ENCODE assay signal across 8 mouse cellular contexts in genomic region chr5:92112175-92112574, GRCm38 (mm10). TPM values are rescaled to one million over a fixed set of nuclear protein-coding genes. Genes with fewer than 3 reads are reported as not detected.
DNase-seq lines count a peak whose midpoint lies in the region; ATAC-seq lines count a peak whose summit lies in the region.

No protein-coding gene starts in this region.

- no peaks in the 10 kb centered on the region for H3K27me3 ChIP-seq in heart, embryonic 15.5 days
- peaks cover 18% of the 10 kb centered on the region; the same call in 1 of the 2 replicates for H3K27me3 ChIP-seq in embryonic facial prominence, embryonic 10.5 days (replicated peaks; ENCODE audit: low read depth, poor library complexity, severe bottlenecking)
- peaks cover 6% of the 10 kb centered on the region; the same call in 1 of the 2 replicates for H3K27me3 ChIP-seq in hindbrain, embryonic 13.5 days
- peaks cover 3% of the 10 kb centered on the region; the same call in 1 of the 2 replicates for H3K27me3 ChIP-seq in midbrain, embryonic 10.5 days (ENCODE audit: low read depth, poor library complexity, severe bottlenecking)

- WGBS in heart, embryonic 15.5 days = 25% methylated on average over 6 of the region's 6 CpGs
- 11% methylated on average over 6 of the region's 6 CpGs for WGBS in embryonic facial prominence, embryonic 10.5 days
- 12% methylated on average over 6 of the region's 6 CpGs for WGBS in hindbrain, embryonic 13.5 days
- 10% methylated on average over 6 of the region's 6 CpGs for WGBS in midbrain, embryonic 10.5 days

- peak overlapping the region; percentile 29 for H3K4me3 ChIP-seq in heart, embryonic 15.5 days
- H3K4me3 ChIP-seq in embryonic facial prominence, embryonic 10.5 days = peak overlapping the region; percentile 40
- no peak overlapping the region for H3K4me3 ChIP-seq in hindbrain, embryonic 13.5 days
- peak overlapping the region; percentile 41 for H3K4me3 ChIP-seq in midbrain, embryonic 10.5 days

- 0 out of 2 replicates have a peak overlapping the region, but pooled peaks have one; percentile 3 for H3K9ac ChIP-seq in heart, embryonic 15.5 days
- no peak overlapping the region for H3K9ac ChIP-seq in hindbrain, embryonic 13.5 days

- peak overlapping the region; percentile 54 for H3K4me2 ChIP-seq in heart, embryonic 15.5 days
- peak overlapping the region; percentile 37 for H3K4me2 ChIP-seq in hindbrain, embryonic 13.5 days

- intact Hi-C loops in heart, postnatal 25 days (cut with DNase I) = loop anchor here (2.0 to 10.0 kb wide), 2 partner anchors 29 to 647 kb away; partner anchors contain the start of gene G3bp2

- no peaks in the 10 kb centered on the region for H3K36me3 ChIP-seq in heart, embryonic 15.5 days
- H3K36me3 ChIP-seq in embryonic facial prominence, embryonic 10.5 days (replicated peaks) = no peaks in the 10 kb centered on the region
- no peaks in the 10 kb centered on the region for H3K36me3 ChIP-seq in hindbrain, embryonic 13.5 days
- no peaks in the 10 kb centered on the region for H3K36me3 ChIP-seq in midbrain, embryonic 10.5 days

- no peak for DNase-seq in heart, postnatal 25 days (ENCODE audit: low spot score)
- DNase-seq in embryonic facial prominence, embryonic 10.5 days (ENCODE audit: low spot score) = no peak
- DNase-seq in midbrain, embryonic 10.5 days (ENCODE audit: low spot score) = no peak
- DNase-seq in retina, embryonic 14.5 days (ENCODE audit: low spot score) = no peak
- no peak for DNase-seq in ovary, postnatal 36 days (ENCODE audit: low spot score)
- no peak for DNase-seq in ovary, postnatal 14 days (ENCODE audit: low spot score)

- no peak overlapping the region for H3K27ac ChIP-seq in heart, embryonic 15.5 days
- H3K27ac ChIP-seq in embryonic facial prominence, embryonic 10.5 days (replicated peaks) = no peak overlapping the region
- H3K27ac ChIP-seq in hindbrain, embryonic 13.5 days = no peak overlapping the region
- H3K27ac ChIP-seq in midbrain, embryonic 10.5 days (replicated peaks) = no peak overlapping the region

- H3K9me3 ChIP-seq in heart, embryonic 15.5 days (replicated peaks) = no peaks in the 10 kb centered on the region
- no peaks in the 10 kb centered on the region for H3K9me3 ChIP-seq in embryonic facial prominence, embryonic 10.5 days
- no peaks in the 10 kb centered on the region for H3K9me3 ChIP-seq in hindbrain, embryonic 13.5 days
- H3K9me3 ChIP-seq in midbrain, embryonic 10.5 days (replicated peaks) = no peaks in the 10 kb centered on the region

- ATAC-seq in heart, embryonic 15.5 days (replicated peaks; ENCODE audit: insufficient number of reproducible peaks, insufficient read depth, low FRiP score, low read depth) = no peak
- no peak for ATAC-seq in hindbrain, embryonic 13.5 days (ENCODE audit: low FRiP score)

- 0 out of 2 replicates have a peak, but pooled peaks cover 3% of the 10 kb centered on the region for H3K4me1 ChIP-seq in heart, embryonic 15.5 days (replicated peaks)
- H3K4me1 ChIP-seq in embryonic facial prominence, embryonic 10.5 days = peaks cover 11% of the 10 kb centered on the region
- H3K4me1 ChIP-seq in hindbrain, embryonic 13.5 days (replicated peaks) = peaks cover 9% of the 10 kb centered on the region
- H3K4me1 ChIP-seq in midbrain, embryonic 10.5 days = peaks cover 10% of the 10 kb centered on the region

RNA-seq across cellular contexts. Expression of gene Uso1, which starts 25.6 kb away (rescaled TPM):
- 28.4 and 29.1 TPM in 2 replicates for polyA plus RNA-seq in heart, embryonic 15.5 days (2015; fragmentation: Nextera tagmentation; extraction: Ambion mirVana)
- total RNA-seq in heart, postnatal 25 days (2021) = 10 to 100 TPM; 38.2 to 38.3 TPM
- 36.8 and 38.0 TPM in 2 replicates for polyA plus RNA-seq in embryonic facial prominence, embryonic 10.5 days (2016; fragmentation: Nextera tagmentation; extraction: Ambion mirVana)
- polyA plus RNA-seq in hindbrain, embryonic 13.5 days (2015; fragmentation: Nextera tagmentation; extraction: Ambion mirVana) = 43.9 and 44.6 TPM in 2 replicates
- polyA plus RNA-seq in midbrain, embryonic 10.5 days (2016; fragmentation: Nextera tagmentation; extraction: Ambion mirVana) = 38.7 and 39.0 TPM in 2 replicates

RNA-seq across cellular contexts. Expression of gene G3bp2, which starts 28.7 kb away (rescaled TPM):
- 126 and 128 TPM in 2 replicates for polyA plus RNA-seq in heart, embryonic 15.5 days (2015; fragmentation: Nextera tagmentation; extraction: Ambion mirVana)
- total RNA-seq in heart, postnatal 25 days (2021) = 10 to 100 TPM; 64.4 to 67.9 TPM
- 282 and 292 TPM in 2 replicates for polyA plus RNA-seq in embryonic facial prominence, embryonic 10.5 days (2016; fragmentation: Nextera tagmentation; extraction: Ambion mirVana)
- polyA plus RNA-seq in hindbrain, embryonic 13.5 days (2015; fragmentation: Nextera tagmentation; extraction: Ambion mirVana) = 425 and 430 TPM in 2 replicates
- 273 and 281 TPM in 2 replicates for polyA plus RNA-seq in midbrain, embryonic 10.5 days (2016; fragmentation: Nextera tagmentation; extraction: Ambion mirVana)
